Mouse (Mus musculus) frontal cortex, postnatal 14 days (tissue): ENCODE measurements at regions not wholly inside any gene's neighbourhood (a gene's known extent, or its start where the extent isn't known, plus 50 kb on each side); places are given as distances from the start of the nearest gene placed in this dataset.

Experiments
- DNase-seq, 2 experiments: peaks; one replicate each; pipeline ENCODE4 v3.0.0; 2022; ENCODE audit warnings: low spot score in 2 of 2

DNA sequence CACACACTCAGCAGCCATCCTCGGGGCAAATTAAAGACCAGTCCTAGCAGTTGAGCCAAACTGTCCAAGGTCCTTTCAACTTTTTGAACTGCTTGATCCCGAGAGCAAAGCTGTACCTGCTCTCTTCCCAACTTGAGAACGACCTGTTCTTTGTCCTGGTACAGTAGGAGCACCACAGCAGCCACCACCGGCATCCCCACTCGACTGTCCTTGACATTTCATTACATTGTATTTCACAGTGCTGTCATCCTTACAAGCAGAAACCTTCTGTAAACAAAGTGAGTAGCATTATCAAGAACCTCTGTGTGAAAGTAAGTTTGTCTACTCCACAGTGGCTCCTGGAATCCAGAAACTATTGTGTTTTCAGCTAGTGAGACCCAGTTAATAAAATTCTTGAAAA, 240.2 kb upstream of the Zfp462 start:
- no peak for DNase-seq

DNA sequence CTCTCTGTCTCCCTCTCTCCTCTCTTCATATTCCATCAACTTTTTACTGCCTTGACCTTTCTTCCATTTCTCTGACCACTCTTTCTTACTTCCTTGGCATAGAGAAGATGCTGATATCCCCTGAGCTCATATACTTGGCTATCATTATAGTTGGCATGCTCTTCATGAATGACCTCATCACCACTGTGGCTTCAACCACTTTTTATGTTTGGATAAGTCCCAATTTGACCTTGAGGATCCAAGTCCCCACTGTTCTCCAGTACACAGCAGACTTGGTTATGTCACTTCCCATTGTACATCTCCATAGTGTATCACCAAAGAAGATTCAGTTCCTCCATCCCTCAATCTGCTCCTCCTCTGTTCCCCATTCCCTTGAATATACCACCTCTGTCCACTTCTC, 235.1 kb upstream of the Zfp462 start:
- no peak for DNase-seq

DNA sequence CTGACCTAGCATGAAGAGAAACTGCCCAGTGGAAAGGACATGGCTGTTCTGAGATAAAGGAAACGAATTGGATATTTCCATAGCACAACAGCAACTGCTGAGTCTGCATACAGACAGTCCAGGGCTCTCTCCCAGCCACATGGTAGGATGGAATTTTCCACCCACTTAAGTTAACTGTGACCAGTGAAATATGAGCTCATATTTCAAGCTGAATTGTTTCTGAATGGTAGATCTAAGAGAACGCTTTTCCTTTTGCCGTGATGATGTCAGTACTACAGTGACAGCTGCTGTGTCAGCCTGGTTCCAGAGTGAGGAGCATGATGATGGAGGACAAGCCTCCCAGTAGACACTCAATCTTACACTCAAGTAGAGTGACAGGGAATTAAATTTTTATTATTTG, 231.9 kb upstream of the Zfp462 start:
- no peak for DNase-seq

GRCm38 (mm10) chr4:54714612-54715342, 230.1 kb upstream of the Zfp462 start:
- no peak for DNase-seq

- no peak for DNase-seq
These were observed 226.8 kb upstream of the Zfp462 start for GRCm38 (mm10) chr4:54718083-54718482.

DNA sequence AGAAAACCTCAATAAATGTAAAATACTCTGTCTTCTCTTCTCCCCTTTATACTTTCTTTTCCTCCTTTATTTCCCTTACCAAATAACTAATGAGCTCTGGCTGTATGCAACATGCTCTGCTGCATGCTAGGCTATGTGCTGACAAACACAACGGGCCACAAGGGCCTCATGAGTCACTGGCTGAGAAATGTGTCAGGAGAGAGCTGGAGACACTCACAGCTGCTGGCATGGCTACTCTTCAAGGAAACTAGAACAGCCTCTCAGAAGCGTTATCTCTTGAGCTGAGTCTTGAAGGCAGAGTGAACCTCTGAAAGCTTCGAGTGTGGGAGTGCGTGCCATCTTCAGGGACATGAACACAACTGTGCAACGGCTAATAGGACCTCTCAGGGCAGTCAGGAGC, 205.8 kb upstream of the Zfp462 start:
- no peak for DNase-seq

- no peak for DNase-seq
These were observed 193.4 kb upstream of the Zfp462 start for GRCm38 (mm10) chr4:54751458-54751857.

DNA sequence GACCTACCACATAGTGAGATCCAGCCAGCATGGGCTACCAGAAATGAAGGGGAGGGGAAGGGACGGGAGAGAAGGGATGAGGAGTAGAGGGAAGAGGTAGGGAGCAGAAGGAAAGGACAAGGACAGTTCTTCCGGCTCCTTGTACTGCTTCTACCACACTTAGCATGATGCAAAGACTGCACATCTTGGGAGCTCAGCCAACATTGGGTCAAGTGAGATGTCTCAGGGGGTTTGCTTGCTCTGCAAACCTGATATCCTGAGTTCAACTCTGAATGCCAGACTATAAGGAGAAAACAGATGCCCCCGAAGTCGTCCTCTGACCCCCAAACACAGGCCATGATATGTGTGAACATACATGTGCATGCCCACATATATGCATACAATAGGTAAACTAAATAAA, 188.4 kb upstream of the Zfp462 start:
- no peak for DNase-seq

- DNase-seq = peak; percentile 24 to 26
These were observed 186.9 kb upstream of the Zfp462 start for GRCm38 (mm10) chr4:54757715-54758500.

- no peak for DNase-seq
These were observed 186.4 kb upstream of the Zfp462 start for GRCm38 (mm10) chr4:54758501-54758829.

DNA sequence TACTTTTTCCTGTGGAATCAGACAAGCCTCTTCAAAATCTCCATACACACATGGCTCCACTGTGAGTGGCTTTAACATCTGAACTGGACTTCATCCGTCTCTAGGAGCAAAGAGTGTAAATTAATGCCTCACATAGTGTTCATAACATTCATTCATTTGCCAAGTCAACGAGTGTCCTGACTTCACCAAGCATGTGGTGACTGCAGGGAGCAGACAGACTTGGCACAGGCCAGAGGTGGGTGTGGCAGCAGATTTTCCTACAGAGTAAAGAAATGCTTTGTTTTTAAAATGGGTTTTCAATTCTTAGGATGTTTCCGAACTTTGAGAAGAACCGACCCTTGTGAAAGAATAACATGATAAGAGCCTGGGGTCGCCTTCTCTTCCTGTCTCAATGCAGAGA, 183.6 kb upstream of the Zfp462 start:
- DNase-seq = no peak

- DNase-seq = no peak
These were observed 179.8 kb upstream of the Zfp462 start for GRCm38 (mm10) chr4:54765045-54765444.

DNA sequence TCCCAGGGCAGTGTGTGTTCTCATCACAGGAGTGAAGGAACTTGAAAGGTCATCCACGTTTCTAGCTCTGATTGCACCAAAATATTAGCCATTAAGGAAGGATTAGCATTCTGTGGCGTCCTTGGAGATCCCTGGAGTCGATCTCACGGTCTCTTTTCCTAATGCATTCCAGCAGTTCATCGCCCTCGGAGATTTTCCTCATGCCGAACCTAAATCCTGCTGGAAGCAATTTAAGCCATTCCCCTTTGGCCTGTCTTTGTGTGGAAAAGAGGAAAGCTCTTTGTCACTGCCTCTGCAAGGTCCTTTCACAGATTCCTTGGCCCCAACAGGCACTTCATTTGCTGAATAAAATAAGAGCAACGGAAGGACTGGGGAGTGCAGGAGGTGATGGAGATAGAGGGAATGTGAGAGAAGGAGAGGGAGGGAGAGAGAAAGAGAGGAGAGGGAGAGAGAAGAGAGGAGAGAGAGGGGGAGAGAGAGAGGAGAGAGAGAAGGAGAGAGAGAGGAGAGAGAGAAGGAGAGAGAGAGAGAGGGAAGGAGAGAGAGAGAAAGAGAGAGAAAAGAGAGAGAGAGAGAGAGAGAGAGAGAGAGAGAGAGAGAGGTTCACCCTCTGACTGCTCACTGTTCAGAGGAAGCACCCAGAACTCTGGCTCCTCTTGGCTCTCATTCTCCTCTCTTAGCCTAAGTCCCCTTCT, 177.2 kb upstream of the Zfp462 start:
- DNase-seq = no peak

- DNase-seq = no peak
These were observed 176.0 kb upstream of the Zfp462 start for GRCm38 (mm10) chr4:54768836-54769235.

- DNase-seq = peak; percentile 28 to 41
These were observed 170.8 kb upstream of the Zfp462 start for GRCm38 (mm10) chr4:54774066-54774465.

- no peak for DNase-seq
These were observed 170.1 kb upstream of the Zfp462 start for GRCm38 (mm10) chr4:54774717-54775116.

- DNase-seq = no peak
These were observed 164.3 kb upstream of the Zfp462 start for GRCm38 (mm10) chr4:54780511-54780910.

DNA sequence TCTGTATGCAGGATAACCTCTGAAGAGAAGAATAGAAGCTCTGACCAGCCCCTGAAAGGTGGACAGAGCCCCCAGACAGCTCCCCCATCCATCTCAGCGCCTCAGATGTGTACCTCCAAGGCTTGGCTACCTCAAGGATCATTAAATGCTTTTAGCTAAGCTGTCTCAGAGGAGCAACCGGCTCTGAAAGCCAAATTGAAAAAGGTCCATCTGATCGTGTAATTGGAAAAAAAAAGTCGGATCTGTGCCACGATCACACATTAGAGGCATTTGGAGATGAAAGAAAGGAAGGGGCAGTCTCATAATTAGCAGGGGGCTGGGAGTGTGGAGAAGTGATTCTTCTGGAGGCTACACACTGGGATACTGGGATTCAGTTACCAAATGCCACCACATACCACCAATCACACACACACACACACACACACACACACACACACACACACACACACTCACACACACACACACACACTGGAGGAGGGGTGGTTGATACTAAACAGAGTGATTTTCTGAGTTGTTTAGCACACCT, 153.6 kb upstream of the Zfp462 start:
- DNase-seq = no peak

GRCm38 (mm10) chr4:54793857-54794256, 151.0 kb upstream of the Zfp462 start:
- no peak for DNase-seq

DNA sequence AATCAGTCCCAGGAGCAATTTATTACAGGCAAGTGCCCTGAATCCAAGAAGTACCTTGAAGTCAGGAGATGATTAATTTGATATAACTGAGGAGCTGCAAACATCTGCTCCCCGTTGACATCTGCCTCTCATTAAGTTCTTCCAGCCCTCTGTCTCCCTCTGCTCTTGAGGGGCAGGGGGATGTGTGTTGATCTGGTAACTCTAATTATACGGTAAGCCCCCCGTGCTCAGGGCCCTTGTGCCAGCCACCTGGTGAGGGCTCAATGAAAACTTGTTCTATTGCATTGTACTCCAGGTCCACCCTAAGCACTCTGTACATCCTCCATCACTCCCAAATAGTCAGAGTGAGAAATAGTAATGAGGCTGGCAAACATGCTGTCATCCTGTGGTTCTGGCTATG, 149.6 kb upstream of the Zfp462 start:
- DNase-seq = no peak

DNA sequence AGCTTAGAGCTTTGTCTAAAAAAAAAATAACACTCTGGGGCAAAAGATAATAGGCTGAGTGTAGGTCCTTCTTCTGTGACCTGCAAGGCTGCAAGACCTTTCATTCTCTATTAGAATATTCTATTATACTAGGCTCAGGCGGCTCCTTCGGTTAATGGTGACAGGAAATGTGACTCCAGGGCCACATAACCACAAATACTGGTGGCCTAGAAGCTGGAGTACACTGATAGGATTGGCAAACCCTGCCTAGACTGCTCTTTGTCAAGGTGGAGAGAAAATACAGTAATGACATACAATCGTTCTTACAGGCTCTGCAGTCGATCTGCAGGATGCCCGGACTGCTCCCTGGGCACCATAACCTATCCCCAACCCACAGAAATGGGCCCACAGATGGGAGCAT, 146.3 kb upstream of the Zfp462 start:
- DNase-seq = no peak

GRCm38 (mm10) chr4:54811163-54811562, 133.7 kb upstream of the Zfp462 start:
- DNase-seq = no peak
